Mouse (Mus musculus) skeletal muscle tissue, adult 2 months (tissue): ENCODE results near the gene Camsap2.
A peak's percentile ranks its signal among the peaks of the same experiment; 100 is the strongest.

Source experiments
- DNase-seq: peaks from one replicate; pipeline ENCODE4 v3.0.0-alpha.2; 2012; ENCODE audit warnings: low read depth, low spot score

Gene Camsap2

DNA sequence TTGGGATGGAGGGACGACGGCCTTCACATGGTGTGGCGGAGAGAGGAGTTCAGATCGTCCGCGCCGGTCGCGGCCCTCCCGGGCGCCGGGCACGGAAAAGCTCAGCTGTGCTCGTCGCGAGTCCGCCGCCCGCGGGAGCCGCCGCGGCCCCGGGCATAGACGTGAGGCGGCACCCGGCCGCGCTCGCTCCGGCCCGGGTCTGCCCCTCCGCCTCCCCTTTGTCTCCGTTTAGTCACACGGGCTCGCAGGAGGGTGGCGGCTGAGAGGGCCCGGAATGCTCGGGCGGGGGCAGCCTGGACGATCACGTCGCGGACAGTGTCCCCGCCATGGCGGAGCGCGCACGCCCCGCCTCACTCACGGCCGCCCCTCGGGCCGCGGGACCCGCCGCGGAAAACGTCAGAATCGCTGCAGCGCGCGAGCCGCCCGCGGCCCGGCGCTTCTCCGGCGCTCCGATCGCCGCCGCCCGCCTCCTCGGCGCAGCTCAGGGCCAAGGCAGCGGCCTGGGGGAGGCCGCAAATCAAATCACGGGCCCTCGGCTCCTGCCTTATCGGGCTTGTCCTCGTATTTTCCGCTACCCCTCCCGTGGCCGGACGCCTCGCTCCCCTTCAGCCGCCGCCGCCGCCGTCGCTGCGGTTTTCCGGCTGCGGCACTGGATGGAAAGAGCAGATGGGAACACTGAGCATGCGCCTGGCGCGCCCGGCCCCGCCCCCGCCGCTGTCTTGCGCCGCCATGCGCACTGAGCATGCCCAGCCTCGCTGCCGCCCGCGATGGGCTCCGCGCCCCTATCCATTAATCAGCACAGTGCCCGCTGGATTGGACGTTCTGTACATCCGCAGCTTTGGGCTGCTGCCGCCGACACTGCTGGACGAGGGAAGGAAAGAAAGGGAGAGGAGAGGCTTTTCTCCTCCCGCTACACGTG is at the start of gene Camsap2:
Gene Camsap2 (minus strand): TSS at position 651 of the 919 bp plus-strand sequence.
- DNase-seq = peak; percentile 83

DNA sequence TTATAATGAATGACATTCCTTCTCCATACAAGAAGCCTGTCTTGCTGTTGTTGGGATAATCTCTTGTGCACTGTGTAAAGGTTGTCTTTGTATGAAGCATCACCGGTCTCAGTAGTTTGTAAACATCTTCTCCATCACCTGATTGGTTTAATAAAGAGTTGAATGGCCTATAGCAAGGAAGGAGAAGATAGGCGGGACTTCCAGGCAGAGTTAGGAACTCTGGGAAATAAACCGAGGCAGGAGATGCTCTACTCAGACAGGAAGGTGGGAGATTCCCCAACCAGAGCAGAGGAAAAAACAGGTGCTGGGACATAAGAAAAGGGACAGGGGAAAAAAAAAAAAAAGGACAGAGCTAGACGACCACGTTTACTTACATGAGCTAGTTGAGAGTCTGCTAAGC is 49.2 kb upstream of the Camsap2 start:
- no peak for DNase-seq

DNA sequence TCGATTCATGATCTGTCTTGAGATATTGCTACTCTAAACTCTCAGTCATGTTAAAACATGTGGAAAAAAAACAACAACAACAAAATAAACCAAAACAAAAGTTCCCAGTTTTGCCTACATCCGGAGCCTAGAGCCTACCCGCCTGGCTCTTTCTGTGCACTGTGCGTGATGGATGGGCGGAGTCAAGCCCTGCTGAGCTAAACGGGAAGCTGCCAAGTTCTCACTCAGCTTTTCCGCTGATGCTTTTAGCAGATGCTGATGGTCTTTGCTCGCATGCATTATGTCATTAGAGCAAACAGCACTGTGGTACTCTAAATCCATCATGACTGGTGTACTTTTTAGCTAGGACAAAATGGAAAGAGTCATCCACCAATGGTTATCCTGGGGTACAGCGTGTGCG is 48.6 kb upstream of the Camsap2 start:
- peak; percentile 27 for DNase-seq

DNA sequence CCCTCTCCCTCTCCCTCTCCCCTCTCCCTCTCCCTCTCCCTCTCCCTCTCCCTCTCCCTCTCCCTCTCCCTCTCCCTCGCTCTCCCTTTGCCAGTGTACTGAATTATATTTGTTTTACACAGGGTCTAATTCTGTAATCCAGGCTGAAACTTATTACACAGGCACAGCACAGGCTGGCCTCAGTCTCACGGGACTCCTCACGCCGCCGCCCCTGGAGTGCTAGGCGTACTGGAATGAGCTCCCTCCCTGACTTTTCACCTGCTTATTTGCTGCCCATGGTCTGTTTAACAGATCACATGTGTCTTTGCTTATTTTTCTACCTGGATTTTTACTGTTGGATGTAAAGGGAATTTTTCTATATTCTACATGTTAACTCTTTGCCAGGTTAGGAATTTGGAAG is 41.0 kb upstream of the Camsap2 start:
- no peak for DNase-seq

DNA sequence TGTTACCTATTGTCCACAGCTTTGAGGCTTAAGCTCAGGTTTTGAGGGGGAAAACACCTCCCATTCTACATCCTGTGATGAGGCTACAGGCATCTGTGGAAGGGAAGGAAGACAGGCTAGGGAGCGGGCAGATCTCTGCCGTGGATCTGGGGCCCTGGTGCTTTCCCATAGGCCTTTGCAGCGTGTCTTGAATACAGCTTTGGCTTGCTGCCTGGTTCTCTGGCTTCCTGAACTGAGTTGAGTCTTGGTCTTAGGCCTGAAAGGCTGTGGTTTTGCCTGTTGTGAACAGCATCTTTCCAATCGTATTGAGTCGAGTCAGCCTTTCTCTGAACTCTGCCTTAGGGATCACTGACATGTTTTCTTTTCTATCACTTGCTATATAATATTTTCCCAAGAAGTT is 35.7 kb upstream of the Camsap2 start:
- DNase-seq = peak; percentile 14

DNA sequence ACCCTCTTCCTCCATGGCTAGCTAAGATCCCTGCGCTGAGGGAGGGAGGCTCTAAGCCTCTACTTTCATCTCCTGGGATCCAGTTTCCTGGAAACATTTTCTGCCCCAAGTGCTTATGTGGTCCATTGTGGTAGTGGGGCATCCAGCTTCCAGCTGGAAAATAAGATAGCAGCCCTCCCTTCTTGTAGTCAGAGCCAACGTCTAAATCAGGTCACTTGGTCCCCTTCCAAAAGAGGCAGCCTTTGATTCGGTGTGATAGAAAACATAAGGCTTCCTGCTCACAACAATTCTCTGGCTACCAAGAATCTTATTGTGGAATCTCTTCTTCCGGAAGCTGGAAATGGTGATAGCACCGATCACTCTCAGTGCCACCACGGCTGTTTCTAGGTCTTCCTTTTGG is 35.3 kb upstream of the Camsap2 start:
- peak; percentile 7 for DNase-seq

DNA sequence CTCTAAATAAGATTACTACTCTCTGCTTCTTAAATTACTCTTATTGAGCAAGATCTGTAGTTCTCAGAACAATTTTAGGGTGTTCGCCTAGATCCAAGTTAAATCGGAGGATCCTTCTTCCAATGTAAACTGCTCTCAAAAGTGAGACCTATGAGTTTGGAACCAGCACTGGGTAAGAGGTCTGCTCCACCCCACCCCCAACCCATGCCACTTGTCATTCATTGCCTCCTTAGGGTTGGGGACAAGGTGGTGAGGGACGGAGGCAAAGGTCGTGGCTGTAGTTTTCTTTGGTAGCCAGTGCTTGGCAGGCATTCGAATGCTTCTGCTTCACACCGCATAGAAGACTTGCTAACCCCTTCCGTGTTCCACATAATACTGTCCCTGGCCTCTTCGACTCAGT is 34.7 kb upstream of the Camsap2 start:
- no peak for DNase-seq

DNA sequence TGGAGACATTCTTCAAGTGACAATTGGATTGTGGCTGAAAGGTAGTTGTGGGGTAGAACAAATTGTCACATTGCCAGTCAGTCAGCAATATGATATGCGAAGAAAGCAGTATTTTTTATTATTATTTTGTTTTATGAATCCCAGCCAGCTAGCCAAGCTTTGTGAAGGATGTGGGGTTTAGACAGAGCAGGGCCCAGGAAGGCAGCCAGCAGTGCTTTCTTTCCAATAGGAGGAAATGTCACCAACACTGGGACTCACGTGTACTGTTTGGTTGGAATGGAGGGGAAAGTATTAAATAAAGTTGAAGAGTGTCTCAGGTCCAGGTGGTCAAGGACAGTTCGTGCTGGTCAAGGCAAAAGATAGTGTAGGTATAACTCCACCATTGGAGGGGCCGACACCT is 34.3 kb upstream of the Camsap2 start:
- DNase-seq = no peak

DNA sequence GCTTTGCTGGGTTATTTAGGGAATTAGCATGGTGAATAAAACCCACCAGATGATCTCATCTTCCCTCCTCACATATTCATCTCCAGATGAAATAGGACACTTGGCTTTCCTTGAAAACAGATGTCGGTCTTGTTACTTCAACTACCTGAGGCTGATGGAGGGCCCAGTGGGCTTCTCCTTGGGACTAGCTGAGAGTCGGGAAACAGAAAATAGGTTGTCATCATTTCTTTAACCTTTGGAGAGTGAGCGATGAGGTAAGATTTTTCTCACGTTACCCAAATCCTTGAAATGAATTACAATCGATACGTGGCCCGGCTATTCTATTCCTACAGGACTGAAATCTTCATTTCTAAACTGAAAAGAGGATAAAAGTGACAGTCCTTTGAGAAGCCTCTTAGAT is 33.4 kb upstream of the Camsap2 start:
- DNase-seq = no peak

DNA sequence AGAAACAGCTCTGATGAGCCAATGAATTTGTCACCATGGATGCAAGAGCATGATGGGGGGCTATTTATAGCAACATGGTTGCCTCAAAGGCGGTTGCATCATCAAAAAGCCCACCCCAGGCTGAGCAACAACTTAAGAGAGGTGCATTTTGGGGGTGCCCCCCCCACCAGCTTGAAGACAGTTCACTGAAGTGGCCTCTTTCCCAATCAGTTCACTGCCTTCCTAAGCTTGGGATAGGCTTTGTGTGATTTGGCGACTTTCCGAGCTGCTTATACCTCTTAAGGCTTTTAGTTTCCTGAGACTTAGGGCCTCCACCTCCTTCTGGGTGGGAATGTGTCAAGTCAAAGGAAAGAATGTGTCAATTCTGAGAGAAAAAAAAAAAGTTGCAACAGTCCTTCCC is 20.1 kb upstream of the Camsap2 start:
- no peak for DNase-seq

DNA sequence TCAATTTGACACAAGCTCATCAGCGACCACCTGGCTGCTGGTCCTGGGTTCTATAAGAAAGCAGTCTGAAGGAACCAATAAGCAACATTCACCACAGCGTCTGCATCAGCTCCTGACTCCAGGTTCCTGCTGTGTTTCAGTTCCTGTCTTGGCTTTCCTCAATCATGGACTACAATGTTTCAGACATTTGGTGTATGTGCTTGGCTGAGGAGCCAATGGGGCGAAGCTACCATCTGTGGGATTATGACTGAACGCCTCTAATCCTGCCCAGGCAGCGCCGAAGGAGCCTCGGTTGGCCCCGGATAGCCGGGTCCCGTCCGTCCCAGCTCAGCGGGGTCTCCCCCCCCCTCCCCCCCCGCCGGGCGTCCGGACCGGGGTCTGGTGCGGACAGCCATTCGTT is 18.8 kb upstream of the Camsap2 start:
- no peak for DNase-seq

DNA sequence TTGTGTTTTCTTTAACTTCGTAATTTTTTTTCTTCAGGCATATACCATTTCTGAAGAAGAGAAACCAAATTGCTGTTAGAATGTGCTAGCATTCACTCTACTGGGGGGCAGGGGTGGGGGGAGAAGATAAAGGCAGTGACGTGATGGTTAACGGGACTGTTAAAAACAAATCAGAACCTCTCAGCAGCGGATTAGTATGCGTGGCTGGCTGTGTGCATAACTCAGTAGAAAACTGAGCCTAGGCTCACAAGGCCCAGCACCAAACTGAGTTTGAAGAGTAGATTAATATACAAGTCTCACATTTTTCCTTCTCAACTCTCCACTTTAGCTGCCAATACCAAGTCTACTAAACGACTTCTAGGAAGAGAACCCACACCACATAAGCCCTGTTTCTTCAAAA is 17.1 kb upstream of the Camsap2 start:
- no peak for DNase-seq

DNA sequence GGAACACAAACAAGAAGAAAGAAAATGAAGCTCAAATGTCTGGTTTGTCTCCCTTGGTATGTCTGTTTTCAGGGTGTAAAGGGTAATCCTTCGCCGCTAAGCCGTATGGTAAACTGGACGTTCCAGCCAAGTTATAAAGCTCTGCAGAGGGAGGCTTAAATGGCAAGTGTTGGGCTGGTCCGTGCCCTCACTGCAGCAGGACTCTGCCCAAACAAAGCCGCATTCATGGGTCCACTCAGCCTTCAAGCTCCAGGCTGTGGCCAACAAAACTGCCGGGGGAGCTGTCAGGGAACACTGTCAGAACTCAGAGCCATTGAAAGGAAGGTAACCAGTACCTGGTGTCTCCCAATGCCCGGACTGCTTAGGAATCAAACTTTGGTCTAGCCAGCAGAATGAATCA is 16.7 kb upstream of the Camsap2 start:
- no peak for DNase-seq

DNA sequence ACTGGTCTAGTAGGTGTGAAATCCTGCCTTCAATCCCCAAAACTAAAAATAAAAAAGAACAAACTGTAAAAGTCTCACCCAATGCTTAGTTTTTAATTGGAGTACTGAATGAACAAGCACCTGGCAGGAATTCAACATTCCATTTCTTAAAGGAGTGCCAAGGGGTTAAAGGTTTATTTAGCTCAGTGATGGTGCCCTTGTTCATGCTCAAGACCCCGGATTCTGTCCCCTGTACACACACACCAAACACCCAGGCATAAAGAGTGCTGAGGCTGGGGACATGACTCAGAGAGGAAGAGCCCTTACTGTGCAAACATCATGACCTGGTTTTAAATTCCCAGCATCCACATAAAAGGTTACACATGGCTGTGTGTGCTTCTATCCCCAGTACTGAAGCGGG is 15.5 kb upstream of the Camsap2 start:
- DNase-seq = no peak

DNA sequence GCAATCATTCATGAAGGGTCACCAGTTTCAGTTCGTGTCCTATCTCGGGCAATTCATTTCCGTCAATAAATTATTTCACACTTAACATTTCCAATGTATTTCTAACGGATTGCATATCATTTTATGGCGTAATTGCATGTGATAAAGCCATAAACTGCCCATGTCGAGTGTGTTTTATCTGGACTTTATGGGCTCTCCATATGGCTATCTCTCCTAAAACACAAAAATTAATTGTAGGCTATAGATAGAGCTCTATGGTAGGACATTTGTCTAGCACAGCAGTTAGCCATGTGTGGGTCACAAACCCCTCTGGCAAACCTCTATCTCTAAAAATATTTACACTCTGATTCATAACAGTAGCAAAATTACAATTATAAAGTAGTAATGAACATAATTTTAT is 15.0 kb upstream of the Camsap2 start:
- no peak for DNase-seq

DNA sequence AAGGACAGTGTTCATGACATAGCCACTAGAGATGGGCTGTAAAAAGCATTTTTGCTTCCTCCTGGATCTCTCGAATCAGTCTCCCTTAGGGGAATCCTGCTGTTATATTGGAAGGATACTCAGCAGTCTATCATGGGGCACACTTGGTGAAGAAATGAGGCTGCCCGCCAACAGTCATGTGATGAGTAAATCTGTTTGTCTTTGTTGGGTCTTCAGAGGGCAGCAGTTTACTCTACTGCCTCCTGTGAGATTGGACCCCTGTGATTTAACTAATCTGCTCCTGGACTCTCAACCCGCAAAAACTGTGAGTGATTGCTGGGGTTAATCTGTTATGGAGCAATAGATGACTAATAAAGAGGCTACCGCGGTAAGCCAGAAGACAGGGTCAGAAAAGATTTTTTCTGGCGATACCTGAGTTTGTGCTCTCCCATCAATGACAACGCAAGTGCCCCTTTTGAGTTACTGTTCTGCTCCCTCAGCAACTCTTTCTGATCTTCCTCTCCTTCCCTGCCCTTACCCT is 13.0 kb upstream of the Camsap2 start:
- no peak for DNase-seq

DNA sequence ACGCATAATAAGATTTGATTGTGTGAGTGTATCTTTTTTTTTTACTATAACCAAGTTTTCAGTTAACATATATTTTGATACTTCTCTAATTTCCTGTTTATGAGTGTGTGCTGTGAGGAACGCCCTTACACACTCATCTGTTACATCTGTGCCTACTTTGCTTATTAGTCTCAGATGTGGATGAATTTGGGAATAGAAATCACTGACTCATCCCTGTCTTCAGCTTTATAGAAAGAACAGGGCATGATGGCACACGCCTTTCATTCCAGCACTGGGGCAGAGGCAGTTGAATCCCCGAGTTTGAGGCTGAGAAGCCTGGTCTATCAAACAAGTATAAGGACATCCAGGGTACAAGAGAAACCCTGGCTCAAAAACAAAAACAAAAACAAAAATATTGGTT is 9.7 kb upstream of the Camsap2 start:
- DNase-seq = no peak

DNA sequence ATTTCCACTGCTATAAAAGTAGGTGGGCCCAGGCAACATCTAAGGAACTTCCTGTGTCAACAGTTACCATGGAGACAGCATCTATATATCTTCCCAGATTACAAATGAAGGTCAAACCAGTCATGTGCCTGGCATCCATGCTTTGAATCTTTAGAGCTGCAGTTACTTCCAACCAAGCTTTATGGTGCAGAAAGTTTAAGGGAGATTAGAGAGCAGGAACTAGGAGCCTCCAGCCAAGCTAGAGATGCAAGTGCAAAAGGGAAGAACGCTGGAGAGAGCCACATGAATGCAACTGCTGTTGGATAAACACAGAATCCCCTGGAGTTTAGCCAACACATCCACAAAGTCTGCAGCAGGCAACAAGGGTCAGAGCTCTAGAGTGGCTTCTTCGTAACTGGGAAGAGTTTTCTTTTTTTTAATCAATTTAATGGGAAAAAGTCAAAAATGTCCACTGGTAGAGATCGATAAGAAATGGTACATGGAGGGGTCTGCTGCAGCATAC is 4.8 kb upstream of the Camsap2 start:
- no peak for DNase-seq

DNA sequence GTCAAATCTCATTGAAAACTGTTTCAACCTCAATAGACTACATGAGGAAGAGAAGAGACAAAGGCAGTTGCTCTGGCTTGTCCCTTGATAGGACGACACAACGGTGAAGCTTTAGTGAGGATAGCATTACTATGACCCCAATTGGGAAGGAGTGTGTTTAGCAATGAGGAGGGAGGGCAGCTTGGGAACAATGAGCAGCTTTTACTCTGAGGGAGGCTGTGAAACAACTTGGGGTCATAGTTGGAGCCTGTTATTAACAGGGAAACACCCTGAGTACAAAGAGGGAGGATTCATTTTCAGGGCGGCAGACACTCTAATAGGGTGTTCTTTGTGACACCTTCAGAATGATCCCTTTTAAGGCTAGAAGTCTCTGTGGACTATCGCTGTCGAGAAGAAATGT is 2.2 kb upstream of the Camsap2 start:
- DNase-seq = no peak

DNA sequence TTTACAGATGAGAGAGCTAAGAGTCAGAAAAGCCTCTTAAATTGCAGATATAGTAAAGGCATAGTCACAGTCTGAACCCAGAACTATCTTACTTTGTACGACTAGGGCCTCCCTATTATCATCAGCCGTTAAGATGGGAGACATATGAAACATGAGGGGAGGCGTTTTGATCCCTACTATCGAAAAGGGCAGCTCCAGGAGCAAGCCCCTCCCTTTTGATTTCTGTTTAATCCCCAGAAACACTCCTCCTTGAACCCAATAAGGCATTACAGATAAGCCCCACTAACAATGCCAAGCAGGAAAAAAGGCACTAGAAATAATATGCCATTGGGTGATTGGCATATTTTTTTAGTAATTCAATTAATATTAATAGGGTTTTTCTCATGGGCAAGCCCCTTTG is 1.2 kb upstream of the Camsap2 start:
- no peak for DNase-seq

DNA sequence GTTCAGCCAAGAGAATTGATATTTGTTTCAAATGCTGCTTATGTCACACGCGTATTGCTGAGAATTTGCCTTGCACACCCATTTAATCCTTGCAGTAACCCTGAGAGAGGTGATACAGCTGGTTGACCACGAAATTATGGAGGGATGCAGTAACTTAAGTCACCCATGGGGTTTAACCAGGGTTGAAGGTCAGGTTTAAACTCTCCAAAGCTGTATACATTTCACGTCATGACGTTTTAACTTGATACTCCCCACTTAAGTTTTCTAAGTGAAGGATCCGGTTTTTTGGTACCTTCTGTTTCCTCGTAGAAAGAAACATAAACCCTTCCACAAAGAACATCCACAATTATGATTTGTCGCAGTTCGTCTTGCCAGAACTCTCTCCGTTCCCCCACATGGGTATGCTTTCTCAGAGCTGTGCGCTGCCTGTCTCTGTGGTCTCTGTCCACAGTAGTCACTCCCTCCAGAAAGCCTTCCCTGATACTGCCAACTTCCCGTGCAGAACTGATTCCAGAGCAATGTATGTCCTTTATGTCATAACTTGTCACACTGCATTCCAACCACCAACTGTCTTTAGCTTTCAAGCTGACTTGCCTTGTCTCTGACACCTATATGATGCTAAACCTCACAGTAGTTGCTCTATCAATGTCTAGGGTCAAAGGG is 600 bp upstream of the Camsap2 start:
- DNase-seq = no peak

DNA sequence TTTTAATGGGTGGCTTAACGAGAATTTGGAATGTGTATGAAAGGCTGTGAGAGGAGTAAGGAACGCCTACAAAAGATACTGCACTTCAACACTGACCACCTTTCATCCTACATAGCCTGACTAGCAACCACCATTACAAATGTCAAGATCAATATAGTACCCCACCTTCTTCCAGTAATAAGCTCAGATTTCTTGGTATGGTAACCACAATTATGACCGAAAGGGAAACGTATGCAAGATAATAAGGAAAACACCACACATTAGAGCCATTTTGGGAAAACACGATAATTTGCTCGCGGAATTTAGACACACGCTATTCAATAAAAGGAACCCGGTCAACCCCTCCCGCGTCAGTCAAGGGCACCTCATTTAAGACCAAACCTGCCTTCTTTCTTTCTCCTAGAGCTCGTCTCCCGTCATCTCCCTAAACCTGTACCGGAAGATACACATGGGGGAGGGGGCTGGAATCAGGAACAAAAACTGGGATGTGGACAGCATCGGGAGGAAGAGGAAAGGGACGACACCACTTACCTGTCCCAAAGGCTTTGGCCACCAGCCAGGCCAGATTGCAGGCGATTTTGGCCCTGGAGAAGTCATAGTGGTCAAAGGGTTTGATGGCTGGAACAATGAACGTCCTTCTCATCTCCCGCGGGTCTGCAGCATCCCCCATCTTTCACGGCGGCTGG is 993 bp downstream of the Camsap2 start:
- no peak for DNase-seq
